Mouse (Mus musculus): Measurements from ENCODE around the gene Spdef. TPM values are rescaled to one million over a fixed set of nuclear protein-coding genes. Genes with fewer than 3 reads are reported as not detected.

The Spdef gene
- polyA plus RNA-seq, 1 experiment from 2014 or later = 0.56 TPM

- no peak overlapping the region for H3K27ac ChIP-seq (replicated peaks)
- WGBS = 86% methylated on average over 6 of the region's 6 CpGs
- peaks cover 3% of the 10 kb centered on the region for H3K4me1 ChIP-seq (replicated peaks)
- no peak overlapping the region for H3K9ac ChIP-seq
- no peak overlapping the region for H3K4me3 ChIP-seq
- H3K4me2 ChIP-seq = no peak overlapping the region
- no peaks in the 10 kb centered on the region for H3K36me3 ChIP-seq
- H3K27me3 ChIP-seq = no peaks in the 10 kb centered on the region
- ATAC-seq (ENCODE audit: low read depth) = no peak
- H3K9me3 ChIP-seq = no peaks in the 10 kb centered on the region
Measured at GRCm38 (mm10) chr17:27671720-27672119, 57.0 kb downstream of the Spdef start.

Other genes with a start within 250 kb of the Spdef start
- gene Grm4, start 207.6 kb downstream of the Spdef start, polyA plus RNA-seq (2015; fragmentation: Nextera tagmentation; extraction: Ambion mirVana) = 3.5 and 4.3 TPM in 2 replicates
- gene Hmga1, start 172.5 kb downstream of the Spdef start, polyA plus RNA-seq (2015; fragmentation: Nextera tagmentation; extraction: Ambion mirVana) = 121 and 127 TPM in 2 replicates
- 41.3 and 46.0 TPM in 2 replicates for gene AI413582, start 163.2 kb downstream of the Spdef start, polyA plus RNA-seq (2015; fragmentation: Nextera tagmentation; extraction: Ambion mirVana)
- gene Nudt3, start 105.5 kb downstream of the Spdef start, polyA plus RNA-seq (2015; fragmentation: Nextera tagmentation; extraction: Ambion mirVana) = 238 and 300 TPM in 2 replicates
- gene RPS10-NUDT3, start 93.7 kb downstream of the Spdef start, polyA plus RNA-seq (2015; fragmentation: Nextera tagmentation; extraction: Ambion mirVana) = not detected in 2 replicates
- 578 and 594 TPM in 2 replicates for gene Rps10, start 92.3 kb downstream of the Spdef start, polyA plus RNA-seq (2015; fragmentation: Nextera tagmentation; extraction: Ambion mirVana)
- 29.6 and 32.1 TPM in 2 replicates for gene Pacsin1, start 73.4 kb downstream of the Spdef start, polyA plus RNA-seq (2015; fragmentation: Nextera tagmentation; extraction: Ambion mirVana)
- gene D17Wsu92e, start 91.7 kb upstream of the Spdef start, polyA plus RNA-seq (2015; fragmentation: Nextera tagmentation; extraction: Ambion mirVana) = 9.2 and 10.0 TPM in 2 replicates
- gene Snrpc, start 109.2 kb upstream of the Spdef start, polyA plus RNA-seq (2015; fragmentation: Nextera tagmentation; extraction: Ambion mirVana) = 257 and 271 TPM in 2 replicates
- gene Uhrf1bp1, start 127.5 kb upstream of the Spdef start, polyA plus RNA-seq (2015; fragmentation: Nextera tagmentation; extraction: Ambion mirVana) = 5.1 and 6.0 TPM in 2 replicates
- 61.9 and 67.9 TPM in 2 replicates for gene Anks1, start 180.4 kb upstream of the Spdef start, polyA plus RNA-seq (2015; fragmentation: Nextera tagmentation; extraction: Ambion mirVana)
- 69.2 and 79.7 TPM in 2 replicates for gene Taf11, start 180.9 kb upstream of the Spdef start, polyA plus RNA-seq (2015; fragmentation: Nextera tagmentation; extraction: Ambion mirVana)

All from neural tube, embryonic 13.5 days (tissue).